Mouse (Mus musculus) heart, postnatal 0 days (tissue): ENCODE measurements around the gene Snx9.

Source experiments
- CTCF ChIP-seq: IDR thresholded peaks from 2 replicates; pipeline ENCODE4 v1.5.1; 2016; ENCODE audit warnings: antibody characterized with exemption, control low read depth, low read depth
- EP300 ChIP-seq: IDR thresholded peaks from 2 replicates; pipeline ENCODE4 v1.6.1; 2016; ENCODE audit warnings: antibody characterized with exemption, low read depth

- no peak for TF ChIP-seq CTCF
- TF ChIP-seq EP300: no peak
Measured at GRCm38 (mm10) chr17:5956350-5957000, 115.3 kb downstream of the Snx9 start.
